Mouse (Mus musculus): ENCODE measurements around the gene Rufy4.

Rufy4 gene

GRCm38 (mm10) chr1:74124991-74125552 is at the start of gene Rufy4:
Gene Rufy4, plus strand, starts transcription at chr1:74125541.
- DNase-seq, result peak; percentile 67

GRCm38 (mm10) chr1:74076230-74076629 is 49.1 kb upstream of the Rufy4 start:
- no peak for DNase-seq

GRCm38 (mm10) chr1:74077353-74077752 is 48.0 kb upstream of the Rufy4 start:
- DNase-seq, result peak; percentile 76

- no peak for DNase-seq
Measured at GRCm38 (mm10) chr1:74081573-74081989, 43.8 kb upstream of the Rufy4 start.

- DNase-seq, result peak; percentile 38
Measured at GRCm38 (mm10) chr1:74082841-74083463, 42.4 kb upstream of the Rufy4 start.

- DNase-seq, result no peak
Measured at GRCm38 (mm10) chr1:74084065-74084705, 41.2 kb upstream of the Rufy4 start.

GRCm38 (mm10) chr1:74084752-74085151 is 40.6 kb upstream of the Rufy4 start:
- DNase-seq, result no peak

- DNase-seq, result no peak
Measured at GRCm38 (mm10) chr1:74085566-74085965, 39.8 kb upstream of the Rufy4 start.

GRCm38 (mm10) chr1:74088569-74088968 is 36.8 kb upstream of the Rufy4 start:
- no peak for DNase-seq

- DNase-seq, result no peak
Measured at GRCm38 (mm10) chr1:74090329-74090728, 35.0 kb upstream of the Rufy4 start.

- no peak for DNase-seq
Measured at GRCm38 (mm10) chr1:74091138-74091537, 34.2 kb upstream of the Rufy4 start.

- no peak for DNase-seq
Measured at GRCm38 (mm10) chr1:74091611-74092224, 33.6 kb upstream of the Rufy4 start.

GRCm38 (mm10) chr1:74092242-74092641 is 33.1 kb upstream of the Rufy4 start:
- DNase-seq, result no peak

GRCm38 (mm10) chr1:74093447-74093846 is 31.9 kb upstream of the Rufy4 start:
- no peak for DNase-seq

GRCm38 (mm10) chr1:74094497-74095270 is 30.7 kb upstream of the Rufy4 start:
- peak; percentile 56 for DNase-seq

GRCm38 (mm10) chr1:74095296-74095695 is 30.0 kb upstream of the Rufy4 start:
- no peak for DNase-seq

- no peak for DNase-seq
Measured at GRCm38 (mm10) chr1:74095728-74096127, 29.6 kb upstream of the Rufy4 start.

GRCm38 (mm10) chr1:74098004-74099000 is 27.0 kb upstream of the Rufy4 start:
- DNase-seq, result peak; percentile 74

- DNase-seq, result peak; percentile 59
Measured at GRCm38 (mm10) chr1:74099001-74099435, 26.3 kb upstream of the Rufy4 start.

GRCm38 (mm10) chr1:74103654-74104353 is 21.5 kb upstream of the Rufy4 start:
- DNase-seq, result peak; percentile 51

- no peak for DNase-seq
Measured at GRCm38 (mm10) chr1:74105660-74106059, 19.7 kb upstream of the Rufy4 start.

All from right cerebral cortex, postnatal 4 days (tissue).